ENCODE assay signal across 1 mouse cellular context in genomic region chr10:66857330-66857729, GRCm38 (mm10).
TF ChIP-seq lines count a peak whose summit lies in the region.

No protein-coding gene starts in this region.

TF ChIP-seq in CH12.LX, 34 proteins besides CTCF, POLR2A, EP300 and RAD21 (continued from another document):
- TF ChIP-seq GABPA (IDR thresholded peaks at IDR 0.05; ENCODE audit: insufficient replicate concordance, low read depth, low read length), result no peak
- TF ChIP-seq UBTF (IDR thresholded peaks at IDR 0.05; ENCODE audit: low read depth, low read length), result no peak
